Mouse (Mus musculus) midbrain, embryonic 13.5 days (tissue): ENCODE results near the gene Polr2g. TPM values are rescaled to one million over a fixed set of nuclear protein-coding genes. Genes with fewer than 3 reads are reported as not detected.

Source experiments
- ATAC-seq: fragments of 200-750 bp; cut with Nextera tagmentation; 2 replicates; pipeline ENCODE4 v1.8.0; 2017; ENCODE audit warnings: mild to moderate bottlenecking, moderate TSS enrichment, moderate library complexity
- H3K27ac ChIP-seq: fragments of 300-500 bp; sonication (generic); 2 replicates; pipeline ENCODE4 v1.5.1; 2015; ENCODE audit warnings: inconsistent platforms, mild to moderate bottlenecking, moderate library complexity
- H3K27me3 ChIP-seq: fragments of 300-500 bp; sonication (generic); 2 replicates; pipeline ENCODE4 v1.6.1; 2015; ENCODE audit warnings: mild to moderate bottlenecking, inconsistent platforms
- H3K36me3 ChIP-seq: fragments of 300-500 bp; sonication (generic); 2 replicates; pipeline ENCODE4 v1.6.1; 2015; ENCODE audit warnings: mild to moderate bottlenecking, inconsistent platforms
- H3K4me1 ChIP-seq: fragments of 300-500 bp; sonication (generic); replicated peaks from 2 replicates; pipeline ENCODE4 v1.6.1; 2015; ENCODE audit warnings: inconsistent platforms
- H3K4me2 ChIP-seq: fragments of 300-500 bp; sonication (generic); replicated peaks from 2 replicates; pipeline ENCODE4 v1.6.1; 2015; ENCODE audit warnings: moderate library complexity, mild to moderate bottlenecking, inconsistent platforms
- H3K4me3 ChIP-seq: fragments of 300-500 bp; sonication (generic); replicated peaks from 2 replicates; pipeline ENCODE4 v1.5.1; 2015; ENCODE audit warnings: mild to moderate bottlenecking, inconsistent platforms
- H3K9ac ChIP-seq: fragments of 300-500 bp; sonication (generic); replicated peaks from 2 replicates; pipeline ENCODE4 v1.6.1; 2015; ENCODE audit warnings: mild to moderate bottlenecking, inconsistent platforms
- H3K9me3 ChIP-seq: fragments of 300-500 bp; sonication (generic); 2 replicates; pipeline ENCODE4 v1.6.1; 2016; ENCODE audit warnings: mild to moderate bottlenecking, inconsistent platforms
- WGBS: fragments of 180-500 bp; shearing (Covaris S2); methylation state at CpG from one replicate; pipeline ENCODE4 v1.1.7; 2015; 5-methylcytosine and 5-hydroxymethylcytosine counted together
- polyA plus RNA-seq: library from polyadenylated mRNA; unstranded; fragments of >200 nt; fragmentation: Nextera tagmentation; extraction: Ambion mirVana; gene quantifications from 2 replicates; pipeline ENCODE4 v1.2.1, GENCODE M21; 2015

The Polr2g gene
- polyA plus RNA-seq, 1 experiment from 2014 or later = 164 TPM

GRCm38 (mm10) chr19:8747368-8747767, 51.0 kb downstream of the Polr2g start:
- H3K36me3 ChIP-seq = peaks cover 92% of the 10 kb centered on the region
- WGBS = 67% methylated on average over 2 of the region's 2 CpGs
- no peak for ATAC-seq

GRCm38 (mm10) chr19:8745382-8745781, 53.0 kb downstream of the Polr2g start:
- Histone ChIP-seq H3K27ac (no peak overlapping the region), H3K4me1 (peaks cover 25% of the 10 kb centered on the region), H3K9ac (no peak overlapping the region), H3K27me3 (no peaks in the 10 kb centered on the region), H3K9me3 (no peaks in the 10 kb centered on the region), H3K4me3 (no peak overlapping the region), H3K36me3 (peaks cover 76% of the 10 kb centered on the region), H3K4me2 (no peak overlapping the region)
- 100% methylated on average over 1 of the region's 1 CpGs for WGBS
- no peak for ATAC-seq

More at GRCm38 (mm10) chr19:8747368-8747767, 51.0 kb downstream of the Polr2g start:
- Histone ChIP-seq H3K4me1 (peaks cover 14% of the 10 kb centered on the region), H3K9ac (no peak overlapping the region), H3K4me2 (no peak overlapping the region), H3K4me3 (no peak overlapping the region), H3K27ac (no peak overlapping the region), H3K27me3 (no peaks in the 10 kb centered on the region), H3K9me3 (no peaks in the 10 kb centered on the region)

Other genes with a start within 250 kb of the Polr2g start
- 3.8 and 4.2 TPM in 2 replicates for gene Slc22a8, start 207.3 kb downstream of the Polr2g start, polyA plus RNA-seq
- gene Slc22a6, start 180.5 kb downstream of the Polr2g start, polyA plus RNA-seq = 8.5 and 9.5 TPM in 2 replicates
- 0.31 and 0.58 TPM in 2 replicates for gene Chrm1, start 134.8 kb downstream of the Polr2g start, polyA plus RNA-seq
- 151 and 153 TPM in 2 replicates for gene Slc3a2, start 75.2 kb downstream of the Polr2g start, polyA plus RNA-seq
- 89.1 and 93.4 TPM in 2 replicates for gene Wdr74, start 62.8 kb downstream of the Polr2g start, polyA plus RNA-seq
- 2.2 and 2.5 TPM in 2 replicates for gene 1700092M07Rik, start 57.9 kb downstream of the Polr2g start, polyA plus RNA-seq
- 121 and 127 TPM in 2 replicates for gene Stx5a, start 57.2 kb downstream of the Polr2g start, polyA plus RNA-seq
- gene Nxf1, start 41.5 kb downstream of the Polr2g start, polyA plus RNA-seq = 195 and 206 TPM in 2 replicates
- 264 and 280 TPM in 2 replicates for gene Tmem223, start 27.6 kb downstream of the Polr2g start, polyA plus RNA-seq
- 35.8 and 38.1 TPM in 2 replicates for gene Tmem179b, start 24.1 kb downstream of the Polr2g start, polyA plus RNA-seq
- gene Taf6l, start 12.2 kb downstream of the Polr2g start, polyA plus RNA-seq = 28.8 and 30.5 TPM in 2 replicates
- 8.1 and 8.3 TPM in 2 replicates for gene Zbtb3, start 4.0 kb upstream of the Polr2g start, polyA plus RNA-seq
- gene Ttc9c, start 20.8 kb upstream of the Polr2g start, polyA plus RNA-seq = 66.1 and 70.3 TPM in 2 replicates
- 6.1 and 6.4 TPM in 2 replicates for gene Hnrnpul2, start 21.4 kb upstream of the Polr2g start, polyA plus RNA-seq
- gene AC129217.1, start 31.2 kb upstream of the Polr2g start, polyA plus RNA-seq = not detected in 2 replicates
- gene Bscl2, start 38.9 kb upstream of the Polr2g start, polyA plus RNA-seq = 78.9 and 83.7 TPM in 2 replicates
- gene Gng3, start 40.6 kb upstream of the Polr2g start, polyA plus RNA-seq = 310 and 338 TPM in 2 replicates
- gene Lrrn4cl, start 52.2 kb upstream of the Polr2g start, polyA plus RNA-seq = 0.23 and 0.62 TPM in 2 replicates
- gene Ubxn1, start 72.9 kb upstream of the Polr2g start, polyA plus RNA-seq = 167 and 168 TPM in 2 replicates
- 66.5 and 71.5 TPM in 2 replicates for gene Uqcc3, start 82.3 kb upstream of the Polr2g start, polyA plus RNA-seq
- 61.5 and 61.8 TPM in 2 replicates for gene Lbhd1, start 85.2 kb upstream of the Polr2g start, polyA plus RNA-seq
- not detected in 2 replicates for gene Gm49403, start 85.4 kb upstream of the Polr2g start, polyA plus RNA-seq
- 56.1 and 70.3 TPM in 2 replicates for gene 1810009A15Rik, start 90.3 kb upstream of the Polr2g start, polyA plus RNA-seq
- gene Gm49416, start 90.3 kb upstream of the Polr2g start, polyA plus RNA-seq = 0.54 TPM in 1 of 2 replicates, not detected in the other
- 34.8 and 38.9 TPM in 2 replicates for gene Ints5, start 94.4 kb upstream of the Polr2g start, polyA plus RNA-seq
- gene Ganab, start 99.5 kb upstream of the Polr2g start, polyA plus RNA-seq = 96.8 and 99.8 TPM in 2 replicates
- gene B3gat3, start 121.8 kb upstream of the Polr2g start, polyA plus RNA-seq = 82.2 and 89.5 TPM in 2 replicates
- 1.9 and 2.4 TPM in 2 replicates for gene Rom1, start 130.8 kb upstream of the Polr2g start, polyA plus RNA-seq
- 8.7 and 9.2 TPM in 2 replicates for gene Eml3, start 131.0 kb upstream of the Polr2g start, polyA plus RNA-seq
- 149 and 153 TPM in 2 replicates for gene Mta2, start 143.3 kb upstream of the Polr2g start, polyA plus RNA-seq
- gene Tut1, start 155.3 kb upstream of the Polr2g start, polyA plus RNA-seq = 32.4 and 32.6 TPM in 2 replicates
- 334 and 335 TPM in 2 replicates for gene Eef1g, start 168.5 kb upstream of the Polr2g start, polyA plus RNA-seq
- gene Ahnak, start 190.7 kb upstream of the Polr2g start, polyA plus RNA-seq = 3.7 and 4.9 TPM in 2 replicates